Mouse (Mus musculus) bone marrow, adult 2 months (tissue): ENCODE measurements at regions not wholly inside any gene's neighbourhood (a gene's known extent, or its start where the extent isn't known, plus 50 kb on each side); places are given as distances from the start of the nearest gene placed in this dataset.

Source experiments
- CTCF ChIP-seq: fragments of 200-500 bp; IDR thresholded peaks from 2 replicates; pipeline ENCODE4 v1.5.1; 2011; ENCODE audit warnings: low read length, control low read depth; ENCODE audit not compliant: control insufficient read depth, insufficient read depth
- POLR2A ChIP-seq: fragments of 200-500 bp; IDR thresholded peaks from 2 replicates; pipeline ENCODE4 v1.6.1; 2011; ENCODE audit warnings: low read depth, mild to moderate bottlenecking, control low read depth, low read length, borderline replicate concordance; ENCODE audit not compliant: control insufficient read depth

- TF ChIP-seq POLR2A (no peak), CTCF (no peak)
Measured at GRCm38 (mm10) chr14:61721302-61721701, 114.0 kb downstream of the Kcnrg start.
